Mouse (Mus musculus): ENCODE results near the gene Alkbh6.

Alkbh6 gene

GRCm38 (mm10) chr7:30332622-30333259 is 24.2 kb downstream of the Alkbh6 start:
- DNase-seq: no peak

GRCm38 (mm10) chr7:30333436-30333835 is 24.9 kb downstream of the Alkbh6 start:
- DNase-seq: peak; percentile 86

- no peak for DNase-seq
These were observed 26.0 kb downstream of the Alkbh6 start for GRCm38 (mm10) chr7:30334563-30334962.

- DNase-seq: no peak
These were observed 27.2 kb downstream of the Alkbh6 start for GRCm38 (mm10) chr7:30335688-30336087.

GRCm38 (mm10) chr7:30336384-30336783 is 27.9 kb downstream of the Alkbh6 start:
- DNase-seq: peak; percentile 54

- no peak for DNase-seq
These were observed 31.1 kb downstream of the Alkbh6 start for GRCm38 (mm10) chr7:30339432-30340109.

GRCm38 (mm10) chr7:30346635-30347379 is 38.3 kb downstream of the Alkbh6 start:
- DNase-seq: no peak

- DNase-seq: peak; percentile 54
These were observed 39.3 kb downstream of the Alkbh6 start for GRCm38 (mm10) chr7:30347828-30348227.

GRCm38 (mm10) chr7:30353279-30353822 is 44.8 kb downstream of the Alkbh6 start:
- DNase-seq: peak; percentile 68

- no peak for DNase-seq
These were observed 45.5 kb downstream of the Alkbh6 start for GRCm38 (mm10) chr7:30354059-30354458.

- DNase-seq: no peak
These were observed 50.1 kb downstream of the Alkbh6 start for GRCm38 (mm10) chr7:30358378-30359186.

- peak; percentile 62 for DNase-seq
These were observed 50.9 kb downstream of the Alkbh6 start for GRCm38 (mm10) chr7:30359276-30359865.

GRCm38 (mm10) chr7:30360028-30360427 is 51.5 kb downstream of the Alkbh6 start:
- no peak for DNase-seq

- no peak for DNase-seq
These were observed 54.3 kb downstream of the Alkbh6 start, which contains the start of gene Lrfn3 for GRCm38 (mm10) chr7:30362652-30363343. TSS of gene Lrfn3 (minus strand) at chr7:30362772.

- DNase-seq: no peak
These were observed 54.8 kb downstream of the Alkbh6 start for GRCm38 (mm10) chr7:30363344-30363738.
